Mouse (Mus musculus) forebrain, embryonic 15.5 days (tissue): ENCODE measurements at regions not wholly inside any gene's neighbourhood (a gene's known extent, or its start where the extent isn't known, plus 50 kb on each side); places are given as distances from the start of the nearest gene placed in this dataset.

Experiments
- ATAC-seq: fragments of 200-750 bp; cut with Nextera tagmentation; replicated peaks from 2 replicates; pipeline ENCODE4 v1.8.0; 2017; ENCODE audit warnings: mild to moderate bottlenecking, moderate TSS enrichment, moderate library complexity
- H3K27ac ChIP-seq: fragments of 300-500 bp; sonication (generic); replicated peaks from 2 replicates; pipeline ENCODE4 v1.5.1; 2015; ENCODE audit warnings: mild to moderate bottlenecking, inconsistent platforms
- H3K27me3 ChIP-seq: fragments of 300-500 bp; sonication (generic); 2 replicates; pipeline ENCODE4 v1.6.1; 2015; ENCODE audit warnings: inconsistent platforms
- H3K36me3 ChIP-seq: fragments of 300-500 bp; sonication (generic); 2 replicates; pipeline ENCODE4 v1.6.1; 2015; ENCODE audit warnings: mild to moderate bottlenecking, inconsistent platforms
- H3K4me1 ChIP-seq: fragments of 300-500 bp; sonication (generic); 2 replicates; pipeline ENCODE4 v1.6.1; 2015; ENCODE audit warnings: inconsistent platforms
- H3K4me2 ChIP-seq: fragments of 300-500 bp; sonication (generic); replicated peaks from 2 replicates; pipeline ENCODE4 v1.6.1; 2015; ENCODE audit warnings: mild to moderate bottlenecking, inconsistent platforms
- H3K4me3 ChIP-seq: fragments of 300-500 bp; sonication (generic); 2 replicates; pipeline ENCODE4 v1.5.1; 2015; ENCODE audit warnings: mild to moderate bottlenecking, inconsistent platforms
- H3K9ac ChIP-seq: fragments of 300-500 bp; sonication (generic); replicated peaks from 2 replicates; pipeline ENCODE4 v1.6.1; 2015; ENCODE audit warnings: mild to moderate bottlenecking, inconsistent platforms
- H3K9me3 ChIP-seq: fragments of 300-500 bp; sonication (generic); 2 replicates; pipeline ENCODE4 v1.6.1; 2016; ENCODE audit warnings: inconsistent platforms
- WGBS: fragments of 180-500 bp; shearing (Covaris S2); methylation state at CpG from one replicate; pipeline ENCODE4 v1.1.7; 2015; ENCODE audit warnings: mixed read lengths; 5-methylcytosine and 5-hydroxymethylcytosine counted together

GRCm38 (mm10) chr19:45288722-45289121 lies 53.1 kb upstream of the Lbx1 start:
- Histone ChIP-seq H3K4me1 (peaks cover 12% of the 10 kb centered on the region), H3K27ac (no peak overlapping the region), H3K9ac (no peak overlapping the region), H3K27me3 (no peaks in the 10 kb centered on the region), H3K4me2 (no peak overlapping the region), H3K4me3 (no peak overlapping the region), H3K36me3 (no peaks in the 10 kb centered on the region), H3K9me3 (no peaks in the 10 kb centered on the region)
- 67% methylated on average over 2 of the region's 2 CpGs for WGBS
- ATAC-seq, result no peak

- ATAC-seq, result no peak
- Histone ChIP-seq H3K4me3 (no peak overlapping the region), H3K9ac (no peak overlapping the region), H3K27me3 (peaks cover 10% of the 10 kb centered on the region; the same call in 1 of the 2 replicates), H3K4me1 (peaks cover 40% of the 10 kb centered on the region), H3K36me3 (no peaks in the 10 kb centered on the region), H3K4me2 (no peak overlapping the region), H3K9me3 (no peaks in the 10 kb centered on the region), H3K27ac (no peak overlapping the region)
- 38% methylated on average over 3 of the region's 3 CpGs for WGBS
Measured at GRCm38 (mm10) chr19:45297812-45298211, 62.2 kb upstream of the Lbx1 start.

GRCm38 (mm10) chr19:45299341-45299740 lies 63.7 kb upstream of the Lbx1 start:
- Histone ChIP-seq H3K36me3 (no peaks in the 10 kb centered on the region), H3K9me3 (no peaks in the 10 kb centered on the region), H3K27ac (no peak overlapping the region), H3K27me3 (peaks cover 10% of the 10 kb centered on the region; the same call in 1 of the 2 replicates), H3K4me2 (no peak overlapping the region), H3K4me1 (peaks cover 33% of the 10 kb centered on the region), H3K4me3 (no peak overlapping the region), H3K9ac (no peak overlapping the region)
- ATAC-seq, result no peak
- 71% methylated on average over 3 of the region's 3 CpGs for WGBS

GRCm38 (mm10) chr19:45299768-45300167 lies 63.8 kb upstream of the Btrc start:
- Histone ChIP-seq H3K27me3 (peaks cover 15% of the 10 kb centered on the region; the same call in 1 of the 2 replicates), H3K4me1 (peaks cover 33% of the 10 kb centered on the region), H3K9me3 (no peaks in the 10 kb centered on the region), H3K27ac (no peak overlapping the region), H3K4me2 (no peak overlapping the region), H3K36me3 (no peaks in the 10 kb centered on the region), H3K9ac (no peak overlapping the region), H3K4me3 (no peak overlapping the region)
- WGBS, result 39% methylated on average over 5 of the region's 5 CpGs
- no peak for ATAC-seq

GRCm38 (mm10) chr19:45300691-45301431 lies 62.7 kb upstream of the Btrc start:
- Histone ChIP-seq H3K36me3 (no peaks in the 10 kb centered on the region), H3K9me3 (no peaks in the 10 kb centered on the region), H3K4me2 (peak overlapping the region; percentile 93), H3K27me3 (peaks cover 22% of the 10 kb centered on the region; the same call in 1 of the 2 replicates), H3K27ac (peak overlapping the region; percentile 97), H3K9ac (peak overlapping the region; percentile 83), H3K4me3 (peak overlapping the region; percentile 54), H3K4me1 (peaks cover 24% of the 10 kb centered on the region)
- ATAC-seq, result peak; percentile 38
- WGBS, result 3% methylated on average over 22 of the region's 22 CpGs

GRCm38 (mm10) chr19:45301432-45301732 lies 62.2 kb upstream of the Btrc start:
- Histone ChIP-seq H3K27me3 (peaks cover 24% of the 10 kb centered on the region; the same call in 1 of the 2 replicates), H3K9ac (peak overlapping the region; percentile 83), H3K36me3 (no peaks in the 10 kb centered on the region), H3K27ac (peak overlapping the region; percentile 97), H3K4me3 (peak overlapping the region; percentile 54), H3K9me3 (no peaks in the 10 kb centered on the region), H3K4me1 (peaks cover 24% of the 10 kb centered on the region), H3K4me2 (peak overlapping the region; percentile 93)
- 0% methylated on average over 11 of the region's 16 CpGs for WGBS
- peak; percentile 7 for ATAC-seq

- peak; percentile 79 for ATAC-seq
- WGBS, result under 1% methylated on average over 57 of the region's 58 CpGs
Measured at GRCm38 (mm10) chr19:45301733-45302547, 61.6 kb upstream of the Btrc start.

GRCm38 (mm10) chr19:45302548-45303241 lies 60.8 kb upstream of the Btrc start:
- H3K4me1 ChIP-seq, result peaks cover 33% of the 10 kb centered on the region
- H3K4me2 ChIP-seq, result peak overlapping the region; percentile 93
- peak overlapping the region; percentile 54 for H3K4me3 ChIP-seq
- ATAC-seq, result peak; percentile 34; the same call in 1 of the 2 replicates
- H3K27me3 ChIP-seq, result peaks cover 18% of the 10 kb centered on the region; the same call in 1 of the 2 replicates
- no peaks in the 10 kb centered on the region for H3K36me3 ChIP-seq
- H3K27ac ChIP-seq, result peak overlapping the region; percentile 97
- H3K9me3 ChIP-seq, result no peaks in the 10 kb centered on the region
- 3% methylated on average over 16 of the region's 16 CpGs for WGBS
- peak overlapping the region; percentile 83 for H3K9ac ChIP-seq

More at GRCm38 (mm10) chr19:45301733-45302547, 61.6 kb upstream of the Btrc start:
- peak overlapping the region; percentile 93 for H3K4me2 ChIP-seq
- H3K27ac ChIP-seq, result peak overlapping the region; percentile 97
- peak overlapping the region; percentile 83 for H3K9ac ChIP-seq
- H3K36me3 ChIP-seq, result no peaks in the 10 kb centered on the region
- peak overlapping the region; percentile 54 for H3K4me3 ChIP-seq
- peaks cover 20% of the 10 kb centered on the region; the same call in 1 of the 2 replicates for H3K27me3 ChIP-seq
- no peaks in the 10 kb centered on the region for H3K9me3 ChIP-seq
- peaks cover 25% of the 10 kb centered on the region for H3K4me1 ChIP-seq

GRCm38 (mm10) chr19:45304538-45304937 lies 59.0 kb upstream of the Btrc start:
- no peaks in the 10 kb centered on the region for H3K36me3 ChIP-seq
- H3K4me1 ChIP-seq, result peaks cover 35% of the 10 kb centered on the region

GRCm38 (mm10) chr19:45307299-45308275 lies 55.9 kb upstream of the Btrc start:
- Histone ChIP-seq H3K4me1 (peaks cover 49% of the 10 kb centered on the region), H3K36me3 (no peaks in the 10 kb centered on the region), H3K9ac (no peak overlapping the region), H3K27me3 (peaks cover 14% of the 10 kb centered on the region; the same call in 1 of the 2 replicates), H3K4me3 (no peak overlapping the region), H3K9me3 (no peaks in the 10 kb centered on the region), H3K27ac (no peak overlapping the region), H3K4me2 (no peak overlapping the region)
- ATAC-seq, result no peak
- WGBS, result 58% methylated on average over 16 of the region's 16 CpGs

More at GRCm38 (mm10) chr19:45304538-45304937, 59.0 kb upstream of the Btrc start:
- no peak for ATAC-seq
- no peaks in the 10 kb centered on the region for H3K9me3 ChIP-seq
- no peak overlapping the region for H3K4me2 ChIP-seq
- peaks cover 14% of the 10 kb centered on the region; the same call in 1 of the 2 replicates for H3K27me3 ChIP-seq
- no peak overlapping the region for H3K4me3 ChIP-seq
- H3K9ac ChIP-seq, result no peak overlapping the region
- no peak overlapping the region for H3K27ac ChIP-seq
- WGBS, result 13% methylated on average over 8 of the region's 8 CpGs
